Mouse (Mus musculus) kidney, adult 2 months (tissue): ENCODE measurements around the gene Sidt1.

Experiments
- CTCF ChIP-seq: fragments of 200-500 bp; conservative IDR thresholded peaks from 2 replicates; pipeline ENCODE4 v1.5.1; 2011; ENCODE audit warnings: low read depth, mild to moderate bottlenecking, control low read depth, low read length, moderate library complexity, mixed read lengths; ENCODE audit not compliant: insufficient read depth, insufficient read length
- POLR2A ChIP-seq: fragments of 200-500 bp; IDR thresholded peaks from one replicate; pipeline ENCODE4 v1.6.1; 2011; ENCODE audit warnings: low read depth, low read length, control low read depth

DNA sequence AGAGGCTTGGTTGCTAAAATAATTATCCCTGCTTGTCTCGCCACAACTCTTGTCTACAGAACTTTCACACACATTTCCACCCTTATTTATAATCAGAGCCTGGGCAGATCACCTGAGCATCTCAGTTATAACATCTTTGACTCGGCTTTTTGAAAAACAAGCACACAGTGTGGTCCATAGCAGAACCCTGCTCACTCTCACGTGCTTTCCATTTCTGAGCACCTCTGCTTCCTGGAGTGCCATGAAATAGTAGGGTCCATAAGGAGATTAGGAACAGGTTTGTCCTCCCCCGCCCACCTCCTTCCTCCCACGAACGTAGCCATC, 1.4 kb downstream of the Sidt1 start:
- TF ChIP-seq POLR2A = no peak
- TF ChIP-seq CTCF = no peak
